Mouse (Mus musculus) heart, postnatal 10 days (tissue): ENCODE results near the gene Sf3b4. TPM values are rescaled to one million over a fixed set of nuclear protein-coding genes. Genes with fewer than 3 reads are reported as not detected.

Experiments
- DNase-seq, 2 experiments: peaks; one replicate each; pipeline ENCODE4 v3.0.0; 2021
- intact Hi-C: fragments of 180-260 bp; cut with DNase I; formaldehyde crosslinking; loops from one replicate; pipeline ENCODE4 v1.15.1; 2025
- microRNA-seq, 2 experiments: library from miRNA; unstranded; fragments of <30 nt; microRNA quantifications; one replicate each; pipeline ENCODE4 v1.2.0; 2022
- total RNA-seq, 2 experiments: library from RNA; stranded (reverse); gene quantifications; 2 replicates each; pipeline ENCODE4 v1.2.3; 2021

Sf3b4 gene
- total RNA-seq, 2 experiments from 2014 or later = 27.8 to 28.2 TPM

DNA sequence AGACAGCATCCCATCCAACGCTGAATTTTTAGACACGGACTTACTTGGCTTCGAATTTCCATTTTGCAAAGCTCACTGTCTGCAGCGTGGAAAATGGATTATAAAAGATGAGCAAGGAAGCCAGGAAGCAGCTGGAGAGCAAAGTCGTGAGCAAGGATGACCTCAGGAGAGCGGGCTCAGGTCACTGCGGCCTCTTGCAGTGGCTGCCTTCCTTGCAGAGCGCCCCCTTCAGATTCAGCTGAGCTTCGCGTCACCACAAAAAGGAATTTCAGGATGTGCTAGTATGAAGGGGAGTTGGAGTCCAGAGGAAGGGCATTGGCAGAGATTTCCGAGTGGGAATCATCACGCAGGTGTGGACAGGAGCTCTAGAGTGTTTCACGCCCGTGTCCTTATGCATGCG lies 37.1 kb downstream of the Sf3b4 start:
- peak in 1 of 2 experiments; percentile 47 for DNase-seq
- intact Hi-C loops = no loop called here

DNA sequence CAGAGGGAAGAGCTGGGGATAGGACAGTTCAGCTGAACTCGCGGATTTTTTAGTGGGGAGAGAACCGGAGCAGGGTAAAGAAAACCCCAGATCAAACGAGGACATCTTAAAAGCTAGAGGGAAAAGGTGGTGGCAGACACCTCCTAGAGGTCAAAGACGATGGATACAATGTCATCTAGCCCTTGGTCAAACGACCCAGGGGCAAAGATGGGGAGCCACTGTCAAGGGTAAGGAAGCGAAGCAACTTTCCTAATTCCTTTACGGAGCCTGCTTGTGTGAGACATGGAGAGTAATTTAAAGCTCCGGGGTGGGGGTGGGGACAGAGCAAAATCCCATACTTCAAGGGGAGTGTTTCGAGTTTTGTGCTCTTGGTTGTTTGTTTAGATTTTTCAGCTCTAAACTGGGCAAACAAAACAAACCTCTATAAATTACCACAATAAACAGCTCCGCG lies 47.1 kb downstream of the Sf3b4 start:
- peak; percentile 53 to 64 for DNase-seq
- intact Hi-C loops = loop anchor here (5.0 kb wide), 1 partner anchor 152 kb away; no protein-coding TSS in a partner anchor

DNA sequence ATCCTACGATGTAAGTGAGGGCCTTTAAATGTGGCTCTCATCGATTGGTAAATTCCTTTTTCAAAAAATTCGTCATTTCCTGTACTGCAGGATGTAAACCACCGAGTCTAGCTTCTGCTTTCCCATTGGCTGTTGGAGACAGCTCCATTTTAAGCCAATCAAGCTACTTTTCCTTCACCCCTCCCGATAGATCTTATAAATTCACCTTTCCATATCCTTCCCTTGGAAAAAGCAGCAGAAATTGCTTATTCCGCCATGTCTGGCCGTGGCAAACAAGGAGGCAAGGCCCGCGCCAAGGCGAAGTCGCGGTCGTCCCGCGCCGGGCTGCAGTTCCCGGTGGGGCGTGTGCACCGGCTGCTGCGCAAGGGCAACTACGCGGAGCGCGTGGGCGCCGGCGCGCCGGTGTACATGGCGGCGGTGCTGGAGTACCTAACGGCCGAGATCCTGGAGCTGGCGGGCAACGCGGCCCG lies 47.6 kb downstream of the Sf3b4 start, which contains the start of the genes Bola1 and Hist2h2ab:
Gene Bola1, minus strand, starts transcription at position 49 of the 470 bp plus-strand sequence.
Gene Hist2h2ab, plus strand, starts transcription at position 205 of the 470 bp plus-strand sequence.
- intact Hi-C loops = loop anchor here (2.0 to 5.0 kb wide), 2 partner anchors 45 to 152 kb away; no protein-coding TSS in a partner anchor
- DNase-seq = peak; percentile 85 to 88

DNA sequence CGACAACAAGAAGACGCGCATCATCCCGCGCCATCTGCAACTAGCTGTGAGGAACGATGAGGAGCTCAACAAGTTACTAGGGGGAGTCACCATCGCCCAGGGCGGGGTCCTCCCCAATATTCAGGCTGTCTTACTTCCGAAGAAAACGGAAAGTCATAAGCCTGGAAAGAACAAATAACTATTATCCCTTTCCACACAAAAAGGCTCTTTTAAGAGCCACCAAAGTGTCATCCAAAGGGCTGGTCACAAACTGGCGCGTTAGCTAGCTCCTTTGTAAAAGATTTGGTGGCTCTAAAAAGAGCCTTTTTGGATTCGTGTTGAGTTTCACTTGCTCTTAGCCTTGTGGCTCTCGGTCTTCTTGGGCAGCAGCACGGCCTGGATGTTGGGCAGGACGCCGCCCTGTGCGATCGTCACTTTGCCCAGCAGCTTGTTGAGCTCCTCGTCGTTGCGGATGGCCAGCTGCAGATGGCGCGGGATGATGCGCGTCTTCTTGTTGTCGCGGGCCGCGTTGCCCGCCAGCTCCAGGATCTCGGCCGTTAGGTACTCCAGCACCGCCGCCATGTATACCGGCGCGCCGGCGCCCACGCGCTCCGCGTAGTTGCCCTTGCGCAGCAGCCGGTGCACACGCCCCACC lies 48.1 kb downstream of the Sf3b4 start:
- peak in 1 of 2 experiments; percentile 42 for DNase-seq
- intact Hi-C loops = loop anchor here (2.0 kb wide), 1 partner anchor 45 kb away; no protein-coding TSS in a partner anchor

DNA sequence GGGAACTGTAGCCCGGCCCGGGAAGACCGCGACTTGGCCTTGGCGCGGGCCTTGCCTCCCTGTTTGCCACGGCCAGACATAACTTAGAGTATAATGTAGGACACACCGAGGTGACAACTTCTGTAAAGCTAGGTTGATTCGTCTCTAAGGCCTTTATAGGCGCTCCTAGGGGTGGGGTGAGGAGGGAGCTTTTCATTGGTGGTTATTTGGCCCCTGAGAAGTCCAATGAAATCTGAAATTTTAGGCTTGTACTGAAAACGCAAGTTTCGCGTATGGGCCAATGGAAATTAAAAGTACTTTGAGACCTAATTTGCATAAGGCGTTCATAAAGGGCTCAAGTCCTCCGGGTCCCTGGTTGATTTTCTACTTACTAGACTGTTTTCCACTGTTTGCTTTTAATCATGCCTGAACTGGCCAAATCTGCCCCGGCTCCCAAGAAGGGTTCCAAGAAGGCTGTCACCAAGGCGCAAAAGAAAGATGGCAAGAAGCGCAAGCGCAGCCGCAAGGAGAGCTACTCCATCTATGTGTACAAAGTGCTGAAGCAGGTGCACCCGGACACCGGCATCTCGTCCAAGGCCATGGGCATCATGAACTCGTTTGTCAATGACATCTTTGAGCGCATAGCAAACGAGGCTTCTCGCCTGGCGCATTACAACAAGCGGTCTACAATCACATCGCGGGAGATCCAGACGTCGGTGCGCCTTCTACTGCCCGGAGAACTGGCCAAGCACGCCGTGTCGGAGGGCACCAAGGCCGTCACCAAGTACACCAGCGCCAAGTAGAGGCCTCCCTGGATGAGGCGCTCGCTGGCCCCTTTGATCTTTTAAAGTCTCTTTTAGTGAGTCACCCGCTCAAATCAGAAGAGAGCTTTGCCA lies 48.9 kb downstream of the Sf3b4 start, which contains the start of the genes Hist2h2ac and Hist2h2be:
Gene Hist2h2ac, minus strand, starts transcription at position 116 of the 875 bp plus-strand sequence.
Gene Hist2h2be, plus strand, starts transcription at position 355 of the 875 bp plus-strand sequence.
- intact Hi-C loops = loop anchor here (2.0 kb wide), 1 partner anchor 46 kb away; no protein-coding TSS in a partner anchor
- DNase-seq = peak; percentile 91 to 93

DNA sequence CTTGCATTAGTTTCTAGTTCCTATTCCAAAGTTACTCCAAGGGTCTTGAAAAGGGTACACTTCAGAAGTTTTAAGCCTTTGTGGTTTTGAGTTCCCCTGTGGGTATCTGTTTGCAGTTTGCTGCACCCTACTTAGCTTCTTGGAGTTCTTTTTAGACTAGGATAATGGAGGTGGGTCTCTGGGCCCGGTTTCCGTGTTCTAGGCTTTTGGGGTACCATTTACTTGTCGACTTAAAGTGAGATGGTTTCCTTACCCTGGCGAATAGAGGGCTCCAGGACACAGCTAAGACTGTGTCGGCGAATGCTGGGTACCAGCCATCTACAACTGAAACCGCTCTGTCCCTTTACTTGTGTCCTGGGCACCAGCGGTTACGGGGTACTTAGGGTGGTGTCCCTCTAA lies 49.5 kb downstream of the Sf3b4 start:
- intact Hi-C loops = loop anchor here (2.0 kb wide), 2 partner anchors 15 to 47 kb away; no protein-coding TSS in a partner anchor
- DNase-seq = no peak

DNA sequence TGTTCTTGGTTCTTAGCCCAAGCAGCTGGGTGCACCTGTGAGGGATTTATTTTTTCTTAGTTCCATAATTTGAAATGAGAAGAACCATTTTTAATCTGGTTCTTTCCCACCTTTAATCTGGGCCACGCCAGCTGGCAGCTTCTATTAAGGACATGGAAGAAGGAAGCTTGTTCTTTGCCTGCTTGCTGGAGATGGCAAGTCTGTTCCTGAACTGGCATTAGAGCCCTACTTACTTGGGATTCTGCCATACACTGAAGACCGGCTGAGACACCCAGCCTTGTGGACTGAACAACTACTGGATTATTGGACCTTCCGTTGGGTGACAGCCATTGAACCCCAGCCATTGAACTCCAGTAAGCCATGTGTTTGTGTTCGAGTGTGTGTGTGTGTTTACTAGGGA lies 50.6 kb downstream of the Sf3b4 start:
- intact Hi-C loops = loop anchor here (2.0 kb wide), 1 partner anchor 14 kb away; no protein-coding TSS in a partner anchor
- DNase-seq = no peak

DNA sequence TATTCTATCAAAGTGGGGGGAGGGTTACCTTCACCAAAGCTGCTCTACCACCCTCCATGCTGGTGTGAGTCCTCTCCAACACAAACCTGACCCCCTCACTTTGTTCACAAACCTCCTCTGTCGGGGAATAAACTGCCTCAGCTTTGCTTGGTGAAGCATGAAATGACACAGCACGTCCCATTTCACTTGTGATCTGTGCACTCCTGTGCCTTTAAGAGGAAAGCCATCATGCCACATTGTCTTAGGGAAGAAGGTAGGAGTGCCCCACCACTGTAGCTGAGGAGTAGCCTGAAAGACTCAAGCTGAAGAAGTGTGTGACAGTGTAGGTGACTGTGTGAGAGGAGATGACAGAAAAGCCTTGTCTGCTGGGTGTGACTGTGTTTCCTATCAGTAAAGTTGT lies 53.3 kb downstream of the Sf3b4 start:
- intact Hi-C loops = no loop called here
- no peak for DNase-seq

Small RNA genes within 50 kb of the gene (microRNA-seq; reads per million reads assigned to microRNA genes)
- 0 to 0.70 reads per million in 2 experiments for gene Gm44492

Other genes starting within 250 kb of the Sf3b4 start
- 100 to 1,000 TPM; 102 to 109 TPM for gene Anp32e, start 243.1 kb upstream of the Sf3b4 start, total RNA-seq
- gene Plekho1, start 176.3 kb upstream of the Sf3b4 start, total RNA-seq = 100 to 1,000 TPM; 111 to 118 TPM
- 10 to 100 TPM; 24.7 to 34.4 TPM for gene Vps45, start 113.9 kb upstream of the Sf3b4 start, total RNA-seq
- 10 to 100 TPM; 50.9 to 51.0 TPM for gene Otud7b, start 67.8 kb upstream of the Sf3b4 start, total RNA-seq
- gene Mtmr11, start 10.3 kb upstream of the Sf3b4 start, total RNA-seq = 1 to 10 TPM; 6.6 to 7.8 TPM
- gene Sv2a, start 8.8 kb downstream of the Sf3b4 start, total RNA-seq = 10 to 100 TPM; 13.7 to 14.0 TPM
- gene Bola1, start 47.4 kb downstream of the Sf3b4 start, total RNA-seq = 10 to 100 TPM; 19.3 to 19.6 TPM
- 10 to 100 TPM; 10.6 to 14.9 TPM for gene Hist2h2ab, start 47.5 kb downstream of the Sf3b4 start, total RNA-seq
- gene Hist2h2ac, start 48.5 kb downstream of the Sf3b4 start, total RNA-seq = 100 to 1,000 TPM; 103 to 121 TPM
- gene Hist2h2be, start 48.8 kb downstream of the Sf3b4 start, total RNA-seq = 1 to 10 TPM; 4.6 to 5.9 TPM
- 10 to 100 TPM; 78.6 to 96.2 TPM for gene Hist2h3c2, start 66.8 kb downstream of the Sf3b4 start, total RNA-seq
- gene Hist2h2aa2, start 67.9 kb downstream of the Sf3b4 start, total RNA-seq = 100 to 1,000 TPM; 615 to 716 TPM
- 10 to 100 TPM; 21.8 to 28.9 TPM for gene Hist2h2aa1, start 73.2 kb downstream of the Sf3b4 start, total RNA-seq
- gene Hist2h3c1, start 74.4 kb downstream of the Sf3b4 start, total RNA-seq = under 1 TPM in 1 of 2 experiments, not detected in 1; 0.22 TPM
- 10 to 100 TPM; 49.8 to 51.8 TPM for gene Hist2h4, start 91.0 kb downstream of the Sf3b4 start, total RNA-seq
- gene Hist2h3b, start 96.3 kb downstream of the Sf3b4 start, total RNA-seq = 100 to 1,000 TPM; 369 to 427 TPM
- gene Hist2h2bb, start 97.4 kb downstream of the Sf3b4 start, total RNA-seq = 100 to 1,000 TPM; 376 to 419 TPM
- gene Fcgr1, start 121.6 kb downstream of the Sf3b4 start, total RNA-seq = 1 to 10 TPM in 1 of 2 experiments, under 1 TPM in 1; 0.38 to 1.2 TPM